Mouse (Mus musculus): ENCODE results near the gene Tmem178.
"Not testable (repeated sequence)": the region's sequence is repeated elsewhere in the genome, so short reads cannot be mapped to it uniquely, and the experiment has no call there.

Gene Tmem178

GRCm38 (mm10) chr17:80945510-80945909 lies 1.1 kb downstream of the Tmem178 start:
- not testable (repeated sequence) for DNase-seq (ENCODE audit: low spot score in 2 of 2)

GRCm38 (mm10) chr17:80946091-80946885 lies 1.9 kb downstream of the Tmem178 start:
- no peak for DNase-seq (ENCODE audit: low spot score in 2 of 2)

DNA sequence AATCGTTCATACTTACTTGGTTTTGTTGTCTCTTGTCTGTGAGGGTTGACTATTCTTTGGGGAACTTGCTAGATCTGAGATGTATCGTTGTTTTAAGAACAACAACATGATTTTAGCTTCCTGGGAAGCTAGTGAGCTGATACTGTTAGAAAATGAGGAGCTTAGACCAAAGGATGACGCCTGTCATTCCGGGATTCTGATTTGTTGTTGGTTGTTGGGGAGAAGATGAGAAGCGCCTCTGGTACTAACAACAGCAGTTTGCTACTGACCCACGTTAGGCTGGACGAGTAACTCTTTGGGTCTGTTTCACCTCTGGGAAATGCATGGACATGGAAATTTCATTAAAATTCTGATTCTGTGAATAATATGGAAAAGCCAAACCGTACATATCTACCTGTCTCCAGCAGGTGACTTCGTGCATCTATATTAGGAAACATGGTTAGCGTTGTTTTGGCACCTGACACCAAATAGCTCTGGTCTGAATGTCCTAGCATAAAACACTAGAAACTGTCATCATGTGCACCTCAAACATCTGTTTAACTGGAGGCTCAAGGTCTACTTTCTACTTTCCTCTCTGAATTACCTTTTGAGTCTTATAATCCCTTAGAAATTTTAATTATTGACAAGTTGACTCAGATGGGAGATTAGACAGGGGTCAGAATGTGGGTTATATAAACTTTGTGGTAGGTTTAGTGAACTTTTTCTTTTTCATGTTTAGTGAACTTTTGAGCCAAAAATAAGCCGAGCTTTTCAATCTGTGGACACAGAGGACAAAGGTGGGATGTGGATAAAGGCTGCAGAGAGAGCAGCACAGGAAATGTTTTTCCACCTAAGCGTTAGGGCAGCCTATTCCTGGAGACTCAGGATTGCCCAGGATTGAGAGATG lies 2.9 kb downstream of the Tmem178 start:
- no peak for DNase-seq (ENCODE audit: low spot score in 2 of 2)

- no peak for DNase-seq (ENCODE audit: low spot score in 2 of 2)
Measured at GRCm38 (mm10) chr17:80949382-80949781, 5.0 kb downstream of the Tmem178 start.

DNA sequence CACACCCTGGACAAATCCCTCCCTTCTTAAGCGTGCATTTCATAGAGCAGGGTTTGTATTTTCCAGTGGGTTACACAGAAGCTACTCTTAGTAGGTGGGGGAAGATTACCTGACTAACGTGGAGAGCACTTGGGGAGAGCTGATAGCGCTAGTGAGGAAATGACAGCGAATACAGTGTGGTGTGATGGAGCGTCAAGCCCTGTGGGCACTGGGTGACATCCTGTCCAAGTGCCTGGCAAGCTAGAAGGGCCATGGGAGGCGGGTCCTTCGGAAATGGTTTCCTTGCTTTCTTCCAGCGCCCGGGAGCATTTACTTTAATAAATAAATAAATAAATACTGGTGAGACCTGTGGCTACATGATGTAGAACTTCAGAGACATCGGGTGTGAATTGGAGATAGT lies 5.5 kb downstream of the Tmem178 start:
- DNase-seq (ENCODE audit: low spot score in 2 of 2) = no peak

GRCm38 (mm10) chr17:80952305-80952704 lies 7.9 kb downstream of the Tmem178 start:
- no peak for DNase-seq (ENCODE audit: low spot score in 2 of 2)

- no peak for DNase-seq (ENCODE audit: low spot score in 2 of 2)
Measured at GRCm38 (mm10) chr17:80955415-80955814, 11.0 kb downstream of the Tmem178 start.

DNA sequence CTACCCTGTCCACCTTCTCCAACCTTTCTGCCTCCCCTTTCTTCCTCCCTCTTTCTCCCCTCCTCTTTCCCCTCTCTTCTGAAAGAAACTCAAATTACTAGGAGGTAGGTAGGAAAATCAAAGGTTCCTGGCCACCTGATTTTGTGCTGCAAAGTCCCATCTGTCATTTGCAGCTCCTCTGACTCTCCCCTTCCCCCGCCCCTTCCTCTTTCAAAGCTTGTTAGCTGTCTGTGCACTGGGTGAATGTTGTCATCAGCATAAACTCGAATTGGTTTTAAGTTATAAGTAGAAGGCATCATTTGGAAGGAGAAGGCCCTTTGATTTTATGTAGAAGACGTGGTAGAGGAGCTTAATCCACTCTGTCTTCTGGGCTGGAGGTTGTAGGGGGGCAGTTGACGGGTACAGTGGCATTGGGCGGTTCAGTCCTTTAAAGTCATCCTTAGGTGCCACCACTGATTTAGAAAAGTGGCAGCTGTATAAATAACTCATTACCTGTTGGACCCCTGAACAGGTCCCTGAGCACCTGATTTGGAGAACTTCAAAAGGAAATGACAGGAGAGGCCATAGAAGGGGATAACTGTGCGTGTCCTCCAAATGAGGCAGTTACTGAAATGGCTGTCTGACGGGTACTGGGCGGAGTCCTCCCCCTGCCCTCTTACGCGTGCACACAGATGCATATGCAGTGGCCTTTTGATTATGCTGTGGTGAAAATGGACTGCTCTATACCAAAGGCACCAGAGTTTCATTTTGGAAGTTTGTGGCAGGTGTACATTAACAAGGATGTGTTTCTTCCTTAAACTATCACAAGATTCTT lies 11.8 kb downstream of the Tmem178 start:
- DNase-seq (ENCODE audit: low spot score in 2 of 2) = no peak

DNA sequence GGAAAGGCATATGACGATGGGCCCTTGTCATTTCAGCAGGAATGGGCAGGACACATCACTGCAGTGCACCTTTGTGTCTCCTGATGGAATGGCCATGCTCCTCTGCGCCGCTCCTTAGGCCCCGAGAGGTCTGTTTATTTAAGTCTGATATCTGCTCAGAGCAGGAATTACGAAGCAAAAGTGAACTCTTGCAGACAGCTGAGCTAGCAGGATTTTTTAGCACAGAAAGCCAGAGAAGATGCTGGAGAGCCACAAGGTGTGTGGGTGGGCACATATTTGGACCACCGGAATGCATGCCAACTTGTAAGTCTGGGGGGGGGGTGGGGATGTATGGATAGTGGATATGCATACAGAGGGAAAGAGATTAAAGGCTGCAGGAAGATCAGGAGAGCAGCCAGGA lies 13.9 kb downstream of the Tmem178 start:
- no peak for DNase-seq (ENCODE audit: low spot score in 2 of 2)

- no peak for DNase-seq (ENCODE audit: low spot score in 2 of 2)
Measured at GRCm38 (mm10) chr17:80959840-80960239, 15.4 kb downstream of the Tmem178 start.

GRCm38 (mm10) chr17:80967475-80967874 lies 23.0 kb downstream of the Tmem178 start:
- DNase-seq (ENCODE audit: low spot score in 2 of 2) = no peak

DNA sequence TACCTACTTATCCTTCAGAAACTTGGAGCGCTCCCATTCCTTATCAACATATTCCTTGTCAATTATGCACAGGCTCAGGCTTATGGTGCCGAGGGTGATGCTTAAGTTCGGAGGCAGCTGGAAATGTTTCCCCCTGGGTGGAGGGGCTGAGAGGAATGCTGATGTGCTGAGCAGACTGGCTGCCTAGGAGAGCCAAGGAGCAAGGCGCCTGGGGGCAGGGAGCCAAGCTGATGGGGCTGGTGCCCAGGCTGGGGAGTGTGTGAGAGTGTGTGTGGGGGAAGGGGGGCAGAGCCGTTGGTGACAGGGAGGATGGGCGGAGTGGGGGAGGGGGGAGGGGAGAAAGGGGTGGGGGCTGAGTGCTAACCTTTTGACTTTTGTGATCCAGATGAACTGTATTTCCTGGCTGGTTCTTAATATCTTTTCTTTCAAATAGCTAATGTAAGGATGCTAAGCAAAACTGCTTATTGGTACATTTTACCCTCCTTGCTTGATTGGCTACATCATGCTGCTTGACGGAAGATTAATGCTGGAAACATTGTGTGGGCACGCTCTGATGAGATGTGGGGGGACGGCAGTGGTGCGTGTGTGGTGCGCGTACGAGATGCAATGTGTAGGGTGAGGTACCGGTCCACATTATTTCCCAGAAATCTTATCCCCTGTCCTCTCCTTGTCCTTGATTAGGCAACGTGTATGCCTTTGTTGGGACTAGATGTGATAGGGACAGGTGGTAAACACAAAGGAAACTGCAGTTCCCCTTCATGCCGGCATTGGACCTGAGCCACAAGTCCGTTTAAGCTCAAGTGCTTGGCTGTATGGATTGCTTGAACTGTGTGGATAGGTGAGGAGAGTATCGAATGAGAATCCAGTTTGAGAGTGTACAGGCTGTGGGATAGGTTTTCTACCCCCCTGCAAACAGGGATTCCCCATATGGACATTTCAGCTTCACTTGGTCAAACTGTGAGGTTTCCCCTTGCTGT lies 25.5 kb downstream of the Tmem178 start:
- no peak for DNase-seq (ENCODE audit: low spot score in 2 of 2)

DNA sequence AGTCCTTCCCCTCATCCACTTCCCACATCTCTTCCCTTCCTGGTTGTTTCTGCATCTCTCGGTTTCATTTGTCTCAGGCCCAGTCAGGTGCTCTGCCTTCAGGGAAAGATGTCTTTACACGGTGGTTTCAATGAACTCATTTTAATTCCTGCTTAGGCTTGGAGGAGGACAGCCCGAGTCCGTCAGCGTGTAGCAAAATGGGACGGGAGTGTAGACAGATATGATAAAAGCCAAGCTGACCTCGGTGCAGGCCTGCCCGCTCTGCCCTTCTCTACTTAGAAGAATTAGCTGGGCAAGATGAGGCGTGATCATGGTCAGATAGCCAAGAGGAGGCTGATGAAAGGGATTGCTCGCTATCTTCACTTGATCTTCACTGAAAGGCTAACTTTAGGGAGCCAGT lies 26.3 kb downstream of the Tmem178 start:
- DNase-seq (ENCODE audit: low spot score in 2 of 2) = no peak

- no peak for DNase-seq (ENCODE audit: low spot score in 2 of 2)
Measured at GRCm38 (mm10) chr17:80972891-80973290, 28.5 kb downstream of the Tmem178 start.

DNA sequence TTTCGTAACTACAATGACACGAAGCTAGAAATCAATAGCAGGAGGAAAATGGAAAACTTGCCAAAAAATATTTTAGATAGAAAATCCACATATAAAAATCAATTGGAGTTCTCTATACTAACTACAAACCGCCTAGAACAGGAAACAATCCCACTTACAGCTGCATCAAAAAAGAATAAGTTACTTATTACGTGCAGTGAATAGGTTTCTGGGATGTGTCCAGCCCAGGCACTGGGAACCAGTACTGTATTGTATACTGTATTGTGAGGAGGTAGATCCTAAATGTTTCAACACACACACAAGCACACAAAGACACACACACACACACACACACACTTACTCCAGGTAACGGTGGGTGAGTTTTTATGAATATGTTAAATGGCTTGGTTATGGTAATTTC lies 32.8 kb downstream of the Tmem178 start:
- no peak for DNase-seq (ENCODE audit: low spot score in 2 of 2)

DNA sequence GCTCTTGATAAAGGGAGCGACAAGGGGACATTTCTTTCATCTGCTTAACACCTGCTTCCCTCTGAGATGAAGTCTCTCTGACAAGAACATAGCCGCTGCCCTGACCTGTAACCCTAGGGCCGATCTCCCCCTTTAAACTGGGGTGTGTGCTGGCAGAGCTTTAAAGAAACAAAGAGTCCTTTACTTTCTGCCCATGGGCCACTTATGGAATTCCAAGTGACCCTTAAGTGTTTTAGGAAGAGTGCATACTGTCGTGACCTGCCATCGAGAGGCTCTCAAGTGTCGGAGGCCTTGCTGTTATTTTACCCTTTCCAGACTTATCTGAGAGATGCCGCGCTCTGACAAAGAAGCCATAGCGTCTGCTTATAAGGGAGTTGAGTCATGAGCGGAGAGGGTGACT lies 35.7 kb downstream of the Tmem178 start:
- DNase-seq (ENCODE audit: low spot score in 2 of 2) = no peak

DNA sequence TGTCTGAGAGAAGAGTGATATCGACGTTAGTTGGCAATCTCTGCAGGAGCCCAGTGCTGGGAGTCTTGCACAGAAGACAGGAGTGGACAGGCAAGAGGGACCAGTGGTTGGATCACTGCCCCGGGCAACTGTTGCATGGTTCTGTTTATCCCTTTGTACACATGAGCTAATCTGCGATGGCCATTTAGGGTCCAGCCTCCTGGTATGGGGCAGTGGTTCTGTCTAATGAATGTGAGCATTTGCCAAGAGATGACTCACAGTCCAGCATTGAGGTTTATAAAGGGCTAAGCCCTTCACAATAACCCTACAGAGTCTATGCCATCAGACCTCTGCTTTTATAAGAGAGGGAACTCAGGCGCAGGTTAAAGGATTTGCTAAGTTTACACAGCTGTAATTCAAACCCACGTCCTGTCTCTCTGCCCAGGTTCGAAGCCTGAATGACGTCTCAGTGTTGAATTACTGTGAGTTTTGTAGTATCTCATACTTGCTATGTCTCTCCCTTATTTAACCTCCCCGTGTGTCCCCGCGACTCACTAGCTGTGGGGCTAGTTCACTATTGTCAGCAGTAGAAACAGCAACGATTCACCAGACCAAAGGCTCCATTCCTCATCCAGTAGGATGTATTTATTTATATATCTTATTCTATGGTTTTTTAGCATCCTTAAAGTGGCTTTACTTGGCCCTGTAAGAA lies 37.4 kb downstream of the Tmem178 start:
- DNase-seq (ENCODE audit: low spot score in 2 of 2) = no peak

DNA sequence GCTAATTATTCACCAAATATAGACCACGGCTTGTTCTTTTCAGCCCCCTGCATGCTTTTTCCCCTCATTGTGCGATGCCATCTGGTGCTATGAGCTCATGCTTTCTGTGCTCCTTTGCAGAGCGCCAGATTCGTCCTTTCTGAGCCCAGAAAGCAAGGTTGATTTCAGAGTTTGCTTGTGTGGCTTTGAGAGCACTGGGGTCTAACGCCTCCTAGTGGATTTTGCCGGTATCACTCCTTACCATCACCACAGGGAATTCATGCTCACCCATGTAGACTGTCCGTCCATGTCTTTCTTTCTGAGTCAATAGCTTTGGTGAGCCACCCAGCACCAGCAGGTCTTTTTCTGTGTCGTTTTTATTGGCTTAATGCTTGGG lies 38.0 kb downstream of the Tmem178 start:
- peak in 1 of 2 experiments; percentile 16 for DNase-seq (ENCODE audit: low spot score in 2 of 2)

GRCm38 (mm10) chr17:80982976-80983375 lies 38.5 kb downstream of the Tmem178 start:
- DNase-seq (ENCODE audit: low spot score in 2 of 2) = no peak

GRCm38 (mm10) chr17:80991535-80992127 lies 47.2 kb downstream of the Tmem178 start:
- DNase-seq (ENCODE audit: low spot score in 2 of 2) = no peak
